Mouse (Mus musculus) liver, postnatal 0 days (tissue): ENCODE data around the gene Nmt1. TPM values are rescaled to one million over a fixed set of nuclear protein-coding genes. Genes with fewer than 3 reads are reported as not detected.

Experiments used
- ATAC-seq: fragments of 200-750 bp; cut with Nextera tagmentation; 2 replicates; pipeline ENCODE4 v1.8.0; 2017; ENCODE audit warnings: mild to moderate bottlenecking, moderate library complexity
- DNase-seq: peaks from one replicate; pipeline ENCODE4 v3.0.0-alpha.2; 2016
- H3K27ac ChIP-seq: fragments of 300-500 bp; sonication (generic); 2 replicates; pipeline ENCODE4 v1.5.1; 2014; ENCODE audit warnings: antibody characterized with exemption, moderate library complexity, mild to moderate bottlenecking, low read depth
- H3K27me3 ChIP-seq: fragments of 300-500 bp; sonication (generic); 2 replicates; pipeline ENCODE4 v1.6.1; 2014; ENCODE audit warnings: low read length, control low read depth, mixed read lengths; ENCODE audit not compliant: insufficient read depth
- H3K36me3 ChIP-seq: fragments of 300-500 bp; sonication (generic); replicated peaks from 2 replicates; pipeline ENCODE4 v1.6.1; 2014; ENCODE audit warnings: mild to moderate bottlenecking, control low read depth, low read length, moderate library complexity, mixed read lengths; ENCODE audit not compliant: insufficient read depth
- H3K4me1 ChIP-seq: fragments of 300-500 bp; sonication (generic); 2 replicates; pipeline ENCODE4 v1.6.1; 2014; ENCODE audit warnings: antibody characterized with exemption, mild to moderate bottlenecking, control low read depth; ENCODE audit not compliant: insufficient read depth
- H3K4me2 ChIP-seq: fragments of 300-500 bp; sonication (generic); 2 replicates; pipeline ENCODE4 v1.6.1; 2014; ENCODE audit warnings: low read depth, mild to moderate bottlenecking, low read length, moderate library complexity, mixed read lengths
- H3K4me3 ChIP-seq: fragments of 300-500 bp; sonication (generic); 2 replicates; pipeline ENCODE4 v1.5.1; 2014; ENCODE audit warnings: low read depth, low read length
- H3K9ac ChIP-seq: fragments of 300-500 bp; sonication (generic); replicated peaks from 2 replicates; pipeline ENCODE4 v1.6.1; 2014; ENCODE audit warnings: mild to moderate bottlenecking, moderate library complexity
- H3K9me3 ChIP-seq: fragments of 300-500 bp; sonication (generic); 2 replicates; pipeline ENCODE4 v1.6.1; 2016; ENCODE audit warnings: mild to moderate bottlenecking, control low read depth, low read length, mixed read lengths
- CTCF ChIP-seq: sonication (generic); IDR thresholded peaks from 2 replicates; pipeline ENCODE4 v1.5.1; 2016; ENCODE audit warnings: antibody characterized with exemption, low read depth
- EP300 ChIP-seq: IDR thresholded peaks from 2 replicates; pipeline ENCODE4 v1.6.1; 2016; ENCODE audit warnings: antibody characterized with exemption, low read depth, mild to moderate bottlenecking
- WGBS: fragments of 180-500 bp; shearing (Covaris S2); extraction: QIAGEN DNeasy Blood & Tissue Kit; methylation state at CpG from one replicate; pipeline ENCODE4 v1.1.7; 2014; ENCODE audit not compliant: insufficient replicate concordance; 5-methylcytosine and 5-hydroxymethylcytosine counted together
- polyA plus RNA-seq: library from polyadenylated mRNA; unstranded; fragments of >200 nt; fragmentation: Nextera tagmentation; extraction: Ambion mirVana; gene quantifications from 2 replicates; pipeline ENCODE4 v1.2.1, GENCODE M21; 2015

The Nmt1 gene
- polyA plus RNA-seq, 1 experiment from 2014 or later, result 37.5 TPM

DNA sequence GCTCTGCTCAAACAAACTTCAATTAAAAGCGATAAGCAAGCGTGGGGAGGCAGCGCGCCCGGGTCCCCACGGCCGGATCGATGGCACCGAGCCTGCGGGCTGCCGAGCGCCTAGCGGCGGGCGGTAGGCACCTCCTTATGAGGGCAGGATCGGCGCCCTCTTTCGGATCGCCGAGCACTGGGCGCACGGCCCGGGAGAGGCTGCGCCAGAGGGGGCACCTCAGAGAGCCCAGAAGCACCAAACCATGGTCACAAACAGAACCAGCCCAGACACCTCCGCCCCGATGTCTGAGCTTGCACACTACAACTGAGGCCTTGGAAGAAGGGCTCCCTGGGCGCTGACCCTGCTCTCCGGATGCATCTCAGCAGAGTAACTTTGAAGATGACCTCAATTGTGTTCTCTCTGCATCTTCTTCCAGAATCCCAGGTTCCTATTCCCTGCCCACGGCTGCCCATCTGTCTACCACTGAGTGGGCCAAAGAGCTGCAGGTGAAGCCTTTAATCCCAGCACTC, 37.8 kb upstream of the Nmt1 start:
- ATAC-seq, result no peak
- H3K36me3 ChIP-seq, result no peaks in the 10 kb centered on the region
- no peaks in the 10 kb centered on the region for H3K9me3 ChIP-seq
- TF ChIP-seq CTCF (peak; percentile 50), EP300 (no peak)
- H3K27me3 ChIP-seq, result peaks cover 56% of the 10 kb centered on the region
- no peak overlapping the region for H3K27ac ChIP-seq
- H3K4me2 ChIP-seq, result peak overlapping the region; percentile 63
- H3K4me3 ChIP-seq, result peak overlapping the region; percentile 37
- WGBS, result 1% methylated on average over 29 of the region's 29 CpGs
- peaks cover 5% of the 10 kb centered on the region; the same call in 1 of the 2 replicates for H3K4me1 ChIP-seq
- no peak overlapping the region for H3K9ac ChIP-seq
- peak; percentile 38 for DNase-seq

GRCm38 (mm10) chr11:102991681-102992080, 36.3 kb upstream of the Nmt1 start:
- ATAC-seq, result no peak
- Histone ChIP-seq H3K9me3 (no peaks in the 10 kb centered on the region), H3K4me3 (no peak overlapping the region), H3K9ac (no peak overlapping the region), H3K36me3 (peaks cover 12% of the 10 kb centered on the region; the same call in 1 of the 2 replicates), H3K27me3 (peaks cover 51% of the 10 kb centered on the region), H3K4me2 (0 out of 2 replicates have a peak overlapping the region, but pooled peaks have one; percentile 9), H3K27ac (no peak overlapping the region), H3K4me1 (peaks cover 5% of the 10 kb centered on the region; the same call in 1 of the 2 replicates)
- TF ChIP-seq EP300 (no peak), CTCF (no peak)
- WGBS, result 3% methylated on average over 16 of the region's 16 CpGs
- DNase-seq, result no peak

- H3K9ac ChIP-seq, result no peak overlapping the region
- H3K4me2 ChIP-seq, result no peak overlapping the region
- WGBS, result 15% methylated on average over 5 of the region's 5 CpGs
- H3K36me3 ChIP-seq, result peaks cover 18% of the 10 kb centered on the region; the same call in 1 of the 2 replicates
- H3K27ac ChIP-seq, result no peak overlapping the region
- H3K4me3 ChIP-seq, result no peak overlapping the region
- H3K4me1 ChIP-seq, result peaks cover 5% of the 10 kb centered on the region; the same call in 1 of the 2 replicates
- peak; percentile 84 for DNase-seq
- ATAC-seq, result peak; percentile 62; the same call in 1 of the 2 replicates
- peak; percentile 90 for TF ChIP-seq CTCF
- no peak for TF ChIP-seq EP300
- H3K27me3 ChIP-seq, result peaks cover 44% of the 10 kb centered on the region
- H3K9me3 ChIP-seq, result no peaks in the 10 kb centered on the region
Measured at GRCm38 (mm10) chr11:102992940-102993339, 35.0 kb upstream of the Nmt1 start.

GRCm38 (mm10) chr11:102993420-102994029, 34.5 kb upstream of the Nmt1 start:
- TF ChIP-seq EP300, result no peak
- no peak for TF ChIP-seq CTCF
- H3K36me3 ChIP-seq, result peaks cover 18% of the 10 kb centered on the region; the same call in 1 of the 2 replicates
- H3K9ac ChIP-seq, result no peak overlapping the region
- WGBS, result 70% methylated on average over 17 of the region's 17 CpGs
- H3K9me3 ChIP-seq, result no peaks in the 10 kb centered on the region
- H3K4me1 ChIP-seq, result peaks cover 6% of the 10 kb centered on the region
- no peak overlapping the region for H3K4me3 ChIP-seq
- no peak overlapping the region for H3K4me2 ChIP-seq
- H3K27ac ChIP-seq, result no peak overlapping the region
- peaks cover 39% of the 10 kb centered on the region for H3K27me3 ChIP-seq
- ATAC-seq (no peak), DNase-seq (no peak)

- Histone ChIP-seq H3K4me1 (peaks cover 5% of the 10 kb centered on the region; the same call in 1 of the 2 replicates), H3K9me3 (no peaks in the 10 kb centered on the region), H3K27ac (no peak overlapping the region), H3K9ac (no peak overlapping the region), H3K27me3 (peaks cover 24% of the 10 kb centered on the region), H3K36me3 (peaks cover 27% of the 10 kb centered on the region), H3K4me2 (no peak overlapping the region), H3K4me3 (no peak overlapping the region)
- WGBS, result 84% methylated on average over 18 of the region's 18 CpGs
- DNase-seq, result no peak
- TF ChIP-seq EP300 (no peak), CTCF (no peak)
- no peak for ATAC-seq
Measured at GRCm38 (mm10) chr11:102994952-102995351, 33.0 kb upstream of the Nmt1 start.

DNA sequence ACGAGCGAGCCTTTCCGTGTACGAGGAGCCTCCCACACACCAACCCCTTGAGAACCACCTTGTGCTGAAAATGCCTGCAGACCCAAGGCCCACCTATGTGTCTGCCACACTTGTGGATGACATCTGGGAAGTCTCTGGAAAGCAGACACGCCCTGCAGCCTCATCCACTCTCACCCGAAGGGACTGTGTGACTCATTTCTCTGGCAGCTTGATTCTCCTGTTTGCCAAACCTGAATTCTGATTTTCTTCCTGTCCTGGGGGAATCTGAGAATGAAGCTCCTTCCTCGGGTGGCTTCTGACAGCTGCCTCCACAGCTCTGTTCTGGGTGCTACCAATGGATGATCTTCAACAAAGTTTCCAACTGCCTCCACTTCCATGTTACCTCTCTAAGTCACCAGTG, 31.6 kb upstream of the Nmt1 start:
- no peaks in the 10 kb centered on the region for H3K9me3 ChIP-seq
- no peak for DNase-seq
- no peak for ATAC-seq
- H3K4me3 ChIP-seq, result no peak overlapping the region
- TF ChIP-seq EP300 (no peak), CTCF (no peak)
- H3K4me1 ChIP-seq, result peaks cover 5% of the 10 kb centered on the region; the same call in 1 of the 2 replicates
- no peak overlapping the region for H3K4me2 ChIP-seq
- no peak overlapping the region for H3K9ac ChIP-seq
- WGBS, result 74% methylated on average over 7 of the region's 7 CpGs
- H3K27me3 ChIP-seq, result peaks cover 11% of the 10 kb centered on the region
- H3K36me3 ChIP-seq, result peaks cover 27% of the 10 kb centered on the region
- H3K27ac ChIP-seq, result no peak overlapping the region
